Mouse (Mus musculus): ENCODE results near the gene Gtpbp3. TPM values are rescaled to one million over a fixed set of nuclear protein-coding genes. Genes with fewer than 3 reads are reported as not detected.

Gtpbp3 gene
- total and polyA plus RNA-seq, 3 experiments: 16.6 to 20.5 (median 18.4) TPM

DNA sequence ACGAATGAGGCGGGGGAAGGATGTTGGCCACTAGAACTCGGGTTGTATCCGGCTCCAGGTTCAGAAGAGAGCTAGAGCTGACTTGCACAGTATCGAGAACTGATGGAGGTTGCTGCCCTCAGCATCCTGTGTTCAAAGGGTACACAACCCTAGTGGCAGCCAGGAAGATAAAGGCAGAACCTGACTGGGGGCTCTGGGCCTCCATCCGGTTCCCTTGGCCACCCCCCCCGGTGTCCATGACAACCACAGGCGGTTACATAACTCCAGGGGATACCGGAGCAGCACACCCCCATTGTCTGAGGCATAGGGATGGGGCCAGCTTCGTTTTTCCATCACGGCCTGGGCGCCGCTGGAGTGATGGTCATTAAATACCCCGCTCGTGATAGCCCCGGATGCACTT is 25.1 kb upstream of the Gtpbp3 start:
- H3K36me3 ChIP-seq (ENCODE audit: control insufficient read depth, insufficient read depth, low read length): no peaks in the 10 kb centered on the region
- peak; percentile 57 to 65 for DNase-seq
- intact Hi-C loops (cut with DNase I): loop anchor here (1.0 to 5.0 kb wide), 3 partner anchors 21 to 130 kb away; partner anchors contain the start of genes Nr2f6 and Pgls

DNA sequence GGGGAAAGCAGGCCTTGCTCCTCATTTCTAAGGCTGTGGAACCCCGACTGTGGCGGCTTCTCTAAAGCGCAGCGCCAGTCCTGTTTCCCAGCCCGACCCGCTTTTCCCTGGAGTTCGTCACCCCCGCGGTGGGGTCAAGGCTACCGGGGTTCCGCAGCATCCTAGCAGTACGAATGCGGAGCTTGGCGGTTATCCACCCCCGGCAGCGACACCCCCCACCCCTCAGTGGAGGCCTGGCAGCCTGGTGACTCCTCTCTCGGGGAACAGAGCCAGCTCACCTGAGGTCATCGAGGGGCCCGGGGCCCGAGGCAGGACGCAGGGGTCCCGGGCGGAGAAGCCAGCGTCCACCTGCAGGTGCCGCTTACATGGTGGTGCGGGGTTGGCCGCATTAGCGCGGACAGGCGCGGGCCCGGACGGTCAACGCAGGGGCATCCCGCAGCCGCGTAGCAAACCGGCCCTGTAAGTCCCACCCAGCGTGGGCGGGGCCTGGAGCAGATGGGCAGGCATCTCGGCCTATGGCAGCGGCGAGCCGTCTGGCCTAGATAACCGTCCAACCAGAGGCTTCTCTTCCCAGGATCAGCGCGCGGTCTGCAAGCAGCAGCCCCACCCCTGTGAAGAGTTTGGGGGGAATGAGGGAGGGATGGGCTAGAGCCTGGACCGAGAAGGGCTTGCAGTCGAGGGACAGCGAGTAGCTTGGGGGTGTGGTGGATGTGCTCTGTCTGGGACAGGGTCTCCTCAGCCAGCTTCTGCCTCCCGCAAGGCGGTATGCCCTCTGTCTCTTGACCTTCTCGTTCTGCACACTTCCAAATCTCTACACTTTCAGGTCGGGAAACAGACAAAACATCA is 24.5 kb upstream of the Gtpbp3 start, which contains the start of gene Abhd8:
Gene Abhd8 (minus strand): TSS at position 468 of the 846 bp plus-strand sequence.
- intact Hi-C loops (cut with DNase I): loop anchor here (1.0 to 5.0 kb wide), 3 partner anchors 22 to 129 kb away; partner anchors contain the start of genes Nr2f6 and Pgls
- DNase-seq: peak; percentile 98 to 99
- Histone ChIP-seq H3K4me3 (peak within 1 kb of the TSS; percentile 73), H3K27ac (peak within 1 kb of the TSS; percentile 87), H3K79me2 (replicated peaks; ENCODE audit: control insufficient read depth, insufficient read depth, low read length) (no peaks in the 10 kb centered on the region), H3K27me3 (ENCODE audit: control insufficient read depth, insufficient read depth, low read length) (no peaks in the 10 kb centered on the region), H3K4me1 (ENCODE audit: control insufficient read depth, insufficient read depth, low read length) (peaks cover 8% of the 10 kb centered on the region), H3K36me3 (ENCODE audit: control insufficient read depth, insufficient read depth, low read length) (no peaks in the 10 kb centered on the region), H3K9ac (ENCODE audit: low read depth, low read length) (peak within 1 kb of the TSS; percentile 82)
- TF ChIP-seq POLR2A (IDR thresholded peaks at IDR 0.05; ENCODE audit: insufficient read depth, low read depth, low read length) (peak; percentile 68), CTCF (IDR thresholded peaks at IDR 0.05) (no peak), EP300 (IDR thresholded peaks at IDR 0.05; ENCODE audit: insufficient read depth, low read depth, low read length) (0 out of 2 replicates have a peak, but pooled peaks have one; percentile 34)
- under 1% methylated on average over 55 of the region's 55 CpGs for WGBS

More for the DNA sequence above, 25.1 kb upstream of the Gtpbp3 start:
- 10% methylated on average over 16 of the region's 16 CpGs for WGBS
- no peaks in the 10 kb centered on the region for H3K27me3 ChIP-seq (ENCODE audit: control insufficient read depth, insufficient read depth, low read length)
- H3K4me1 ChIP-seq (ENCODE audit: control insufficient read depth, insufficient read depth, low read length): peaks cover 8% of the 10 kb centered on the region
- peak overlapping the region; percentile 73 for H3K4me3 ChIP-seq
- H3K79me2 ChIP-seq (replicated peaks; ENCODE audit: control insufficient read depth, insufficient read depth, low read length): no peaks in the 10 kb centered on the region
- TF ChIP-seq POLR2A (IDR thresholded peaks at IDR 0.05; ENCODE audit: insufficient read depth, low read depth, low read length) (0 out of 2 replicates have a peak, but pooled peaks have one; percentile 11), EP300 (IDR thresholded peaks at IDR 0.05; ENCODE audit: insufficient read depth, low read depth, low read length) (no peak)
- H3K9ac ChIP-seq (ENCODE audit: low read depth, low read length): peak overlapping the region; percentile 82
- peak overlapping the region; percentile 87; the same call in 1 of the 2 replicates for H3K27ac ChIP-seq

DNA sequence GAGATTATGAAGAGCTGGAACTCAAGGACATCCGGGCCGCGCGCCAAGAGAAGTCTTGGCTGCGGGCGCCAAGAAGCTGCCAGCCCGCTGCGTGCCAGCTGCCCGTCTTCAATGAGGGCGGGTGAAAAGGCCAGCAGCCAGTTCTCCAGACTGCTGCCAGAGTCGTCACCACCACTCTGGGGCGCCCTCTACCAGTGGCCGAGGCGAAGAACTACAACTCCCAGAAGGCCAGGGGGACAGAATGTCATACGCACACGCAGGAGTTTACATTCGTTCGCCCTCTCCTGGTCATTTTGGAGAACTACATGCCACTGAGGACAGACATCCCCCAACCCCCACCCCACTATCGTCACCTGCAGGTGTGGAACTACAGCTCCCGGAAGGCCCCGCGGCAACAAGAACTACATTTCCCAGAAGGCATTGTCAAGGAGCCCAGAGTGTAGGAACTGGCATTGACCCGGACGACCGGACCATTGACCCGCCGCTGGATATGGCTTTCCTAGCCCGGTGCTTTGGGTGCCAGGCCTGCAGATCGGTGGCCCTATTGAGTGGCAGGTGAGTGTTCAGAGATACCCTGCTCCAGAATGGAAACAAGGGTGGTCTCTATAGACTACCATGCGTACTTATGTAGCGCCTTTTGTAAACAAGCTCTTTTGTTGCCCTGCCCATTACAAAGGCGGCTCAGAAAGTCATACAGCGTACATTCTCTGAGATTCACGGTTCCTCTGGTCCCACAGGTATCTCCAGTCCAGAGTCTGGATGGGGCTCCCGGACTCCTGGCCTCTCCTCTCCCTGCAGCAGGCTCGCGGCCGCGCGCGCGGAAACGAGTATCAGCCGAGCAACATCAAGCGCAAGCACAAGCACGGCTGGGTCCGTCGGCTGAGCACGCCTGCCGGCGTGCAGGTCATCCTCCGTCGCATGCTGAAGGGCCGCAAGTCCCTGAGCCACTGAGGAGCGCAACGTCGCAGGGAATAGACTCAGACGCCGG is 23.1 kb upstream of the Gtpbp3 start, which contains the start of gene Mrpl34:
Gene Mrpl34 (plus strand): TSS at position 447 of the 988 bp plus-strand sequence.
- Histone ChIP-seq H3K79me2 (replicated peaks; ENCODE audit: control insufficient read depth, insufficient read depth, low read length) (peaks cover 3% of the 10 kb centered on the region; the same call in 1 of the 2 replicates), H3K36me3 (ENCODE audit: control insufficient read depth, insufficient read depth, low read length) (no peaks in the 10 kb centered on the region), H3K4me1 (ENCODE audit: control insufficient read depth, insufficient read depth, low read length) (peaks cover 11% of the 10 kb centered on the region), H3K27ac (peak within 1 kb of the TSS; percentile 87), H3K4me3 (peak within 1 kb of the TSS; percentile 73), H3K9ac (ENCODE audit: low read depth, low read length) (peak within 1 kb of the TSS; percentile 79), H3K27me3 (ENCODE audit: control insufficient read depth, insufficient read depth, low read length) (no peaks in the 10 kb centered on the region)
- TF ChIP-seq EP300 (IDR thresholded peaks at IDR 0.05; ENCODE audit: insufficient read depth, low read depth, low read length) (peak; percentile 88; the same call in 1 of the 2 replicates), CTCF (IDR thresholded peaks at IDR 0.05) (peak; percentile 98), POLR2A (IDR thresholded peaks at IDR 0.05; ENCODE audit: insufficient read depth, low read depth, low read length) (peak; percentile 95)
- intact Hi-C loops (cut with DNase I): loop anchor here (5.0 kb wide), 2 partner anchors 83 to 127 kb away; partner anchors contain the start of genes Nr2f6 and Pgls
- WGBS: under 1% methylated on average over 59 of the region's 59 CpGs
- peak; percentile 96 to 99 for DNase-seq

DNA sequence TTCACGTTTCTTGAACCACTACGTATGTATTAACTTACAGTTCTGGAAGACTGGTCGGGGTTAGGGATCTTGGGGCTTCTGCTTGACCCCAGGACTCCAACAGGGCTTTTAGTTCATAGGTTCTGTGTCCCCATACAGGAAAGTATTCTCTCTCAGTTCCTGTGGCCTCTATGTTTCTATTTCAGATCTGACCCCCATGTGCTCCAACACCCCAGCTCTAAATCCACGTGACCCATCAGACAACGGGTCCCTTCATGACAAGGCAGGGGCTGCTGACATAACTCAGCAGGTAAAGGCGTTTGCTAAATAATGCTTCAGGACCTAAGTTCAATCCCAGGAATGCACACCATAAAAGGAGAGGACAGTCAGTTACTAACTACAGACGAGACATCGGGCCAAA is 22.2 kb upstream of the Gtpbp3 start:
- H3K27ac ChIP-seq: peak overlapping the region; percentile 72
- H3K36me3 ChIP-seq (ENCODE audit: control insufficient read depth, insufficient read depth, low read length): no peaks in the 10 kb centered on the region
- intact Hi-C loops (cut with DNase I): no loop called here
- H3K79me2 ChIP-seq (replicated peaks; ENCODE audit: control insufficient read depth, insufficient read depth, low read length): peaks cover 3% of the 10 kb centered on the region; the same call in 1 of the 2 replicates
- no peak overlapping the region for H3K9ac ChIP-seq (ENCODE audit: low read depth, low read length)
- H3K4me1 ChIP-seq (ENCODE audit: control insufficient read depth, insufficient read depth, low read length): peaks cover 15% of the 10 kb centered on the region
- no peak for TF ChIP-seq CTCF (IDR thresholded peaks at IDR 0.05)
- TF ChIP-seq EP300 (IDR thresholded peaks at IDR 0.05; ENCODE audit: insufficient read depth, low read depth, low read length): no peak
- no peak for TF ChIP-seq POLR2A (IDR thresholded peaks at IDR 0.05; ENCODE audit: insufficient read depth, low read depth, low read length)
- H3K4me3 ChIP-seq: peak overlapping the region; percentile 71
- no peak for DNase-seq
- WGBS: 61% methylated on average over 8 of the region's 8 CpGs
- no peaks in the 10 kb centered on the region for H3K27me3 ChIP-seq (ENCODE audit: control insufficient read depth, insufficient read depth, low read length)

DNA sequence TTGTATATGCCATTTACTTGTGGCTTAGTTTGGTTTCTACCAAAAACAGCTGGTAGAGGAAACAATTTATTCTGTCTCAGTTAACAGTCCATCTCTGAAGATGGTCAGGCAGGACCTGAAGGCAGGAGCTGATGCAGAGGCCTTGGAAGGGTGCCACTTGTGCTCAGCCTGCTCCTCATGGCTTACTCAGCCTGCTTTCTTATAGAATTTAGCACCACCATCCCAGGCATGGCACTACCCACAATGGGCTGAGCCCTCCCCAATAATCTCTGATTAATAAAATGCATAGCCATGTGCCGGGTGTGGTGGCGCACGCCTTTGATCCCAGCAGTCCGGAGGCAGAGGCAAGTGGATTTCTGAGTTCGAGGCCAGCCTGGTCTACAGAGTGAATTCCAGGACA is 21.7 kb upstream of the Gtpbp3 start:
- Histone ChIP-seq H3K4me1 (ENCODE audit: control insufficient read depth, insufficient read depth, low read length) (peaks cover 15% of the 10 kb centered on the region), H3K79me2 (replicated peaks; ENCODE audit: control insufficient read depth, insufficient read depth, low read length) (peaks cover 3% of the 10 kb centered on the region; the same call in 1 of the 2 replicates), H3K27me3 (ENCODE audit: control insufficient read depth, insufficient read depth, low read length) (no peaks in the 10 kb centered on the region), H3K9ac (ENCODE audit: low read depth, low read length) (no peak overlapping the region), H3K4me3 (no peak overlapping the region), H3K27ac (no peak overlapping the region), H3K36me3 (ENCODE audit: control insufficient read depth, insufficient read depth, low read length) (no peaks in the 10 kb centered on the region)
- WGBS: over 99% methylated on average over 5 of the region's 5 CpGs
- TF ChIP-seq CTCF (IDR thresholded peaks at IDR 0.05) (no peak), POLR2A (IDR thresholded peaks at IDR 0.05; ENCODE audit: insufficient read depth, low read depth, low read length) (no peak), EP300 (IDR thresholded peaks at IDR 0.05; ENCODE audit: insufficient read depth, low read depth, low read length) (no peak)
- no peak for DNase-seq
- intact Hi-C loops (cut with DNase I): no loop called here
